Mouse (Mus musculus) kidney, adult 11 months (tissue): ENCODE results near the gene Kcnh6.
"Not testable (repeated sequence)": the region's sequence is repeated elsewhere in the genome, so short reads cannot be mapped to it uniquely, and the experiment has no call there.

Experiments used
- DNase-seq: peaks from one replicate; pipeline ENCODE4 v3.0.0; 2022

Gene Kcnh6

DNA sequence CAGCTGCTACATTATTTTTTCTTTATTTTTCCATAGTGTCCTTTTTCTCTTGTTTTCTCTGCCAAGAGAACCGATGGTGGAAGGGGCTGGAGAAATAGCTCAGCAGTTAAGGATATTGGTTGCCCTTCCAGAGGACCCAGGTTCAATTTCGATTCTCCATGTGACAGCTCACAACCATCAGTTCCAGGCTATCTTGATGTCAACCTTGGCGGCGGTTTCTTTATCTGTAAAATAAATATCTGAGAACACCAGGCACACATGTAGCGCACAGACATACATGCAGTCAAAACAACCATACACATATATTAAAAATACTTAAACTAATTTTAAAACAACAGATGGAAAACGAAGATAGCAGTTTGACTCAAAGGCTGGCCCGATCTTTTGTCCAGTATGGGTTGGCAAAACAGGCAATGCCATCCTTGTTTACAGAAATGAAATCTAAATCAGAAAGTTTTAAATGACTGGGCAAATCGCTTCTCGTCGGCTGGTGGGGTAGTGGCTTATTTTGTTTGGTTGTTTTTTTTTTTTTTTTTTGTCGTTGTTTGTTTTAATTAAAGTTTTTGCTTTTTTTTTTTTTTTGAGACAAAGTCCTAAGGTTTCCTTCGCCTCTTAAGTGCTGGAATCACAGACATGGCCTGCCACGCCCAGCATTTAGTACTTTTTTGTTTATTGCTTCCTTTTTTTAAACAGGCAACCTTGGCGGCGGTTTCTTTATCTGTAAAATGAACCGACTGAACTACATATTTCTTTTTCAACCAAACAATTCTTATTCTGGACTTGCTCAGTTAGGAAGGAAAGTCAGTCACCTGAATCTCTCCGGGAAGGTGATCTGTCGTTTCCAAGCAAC is 57.4 kb downstream of the Kcnh6 start:
- DNase-seq = no peak

GRCm38 (mm10) chr11:106065923-106066571 is 58.1 kb downstream of the Kcnh6 start, which contains the start of gene Taco1:
Gene Taco1 (plus strand): TSS chr11:106066061.
- peak; percentile 95 for DNase-seq

GRCm38 (mm10) chr11:106066616-106067015 is 58.7 kb downstream of the Kcnh6 start:
- not testable (repeated sequence) for DNase-seq

- DNase-seq = no peak
Observed at GRCm38 (mm10) chr11:106073774-106074173, 65.8 kb downstream of the Kcnh6 start.

DNA sequence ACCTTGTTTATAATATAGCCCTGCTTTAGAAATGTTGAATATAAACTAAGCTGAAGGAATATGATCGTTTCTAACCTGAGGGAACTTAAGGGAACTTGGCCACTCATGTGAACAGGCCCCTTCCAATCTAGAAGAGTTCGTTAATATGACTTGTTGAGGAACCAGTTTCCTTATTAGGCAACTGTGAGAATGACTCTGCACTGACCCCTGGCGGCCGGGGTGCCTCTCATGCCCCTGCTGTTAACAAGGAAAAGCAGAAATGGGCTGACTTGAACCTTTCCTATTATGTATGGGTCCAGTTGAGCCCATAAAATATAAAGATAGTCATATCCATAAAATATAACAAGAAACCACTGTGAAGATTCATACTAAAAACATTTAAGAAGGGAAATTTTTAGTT is 68.4 kb downstream of the Kcnh6 start:
- DNase-seq = peak; percentile 33
